Mouse (Mus musculus) brain, embryonic 14.5 days (tissue): ENCODE measurements around the gene B830017H08Rik.

Experiments used
- CTCF ChIP-seq: fragments of 200-500 bp; IDR thresholded peaks from 2 replicates; pipeline ENCODE4 v1.5.1; 2012; ENCODE audit warnings: inconsistent platforms, mild to moderate bottlenecking, moderate library complexity, borderline replicate concordance; ENCODE audit not compliant: insufficient read depth, insufficient read length; ENCODE audit errors: extremely low read depth
- POLR2A ChIP-seq: fragments of 200-500 bp; IDR thresholded peaks from 2 replicates; pipeline ENCODE4 v1.6.1; 2012; ENCODE audit warnings: mild to moderate bottlenecking, inconsistent platforms, borderline replicate concordance; ENCODE audit not compliant: poor library complexity, insufficient read depth, insufficient read length, severe bottlenecking; ENCODE audit errors: extremely low read depth

DNA sequence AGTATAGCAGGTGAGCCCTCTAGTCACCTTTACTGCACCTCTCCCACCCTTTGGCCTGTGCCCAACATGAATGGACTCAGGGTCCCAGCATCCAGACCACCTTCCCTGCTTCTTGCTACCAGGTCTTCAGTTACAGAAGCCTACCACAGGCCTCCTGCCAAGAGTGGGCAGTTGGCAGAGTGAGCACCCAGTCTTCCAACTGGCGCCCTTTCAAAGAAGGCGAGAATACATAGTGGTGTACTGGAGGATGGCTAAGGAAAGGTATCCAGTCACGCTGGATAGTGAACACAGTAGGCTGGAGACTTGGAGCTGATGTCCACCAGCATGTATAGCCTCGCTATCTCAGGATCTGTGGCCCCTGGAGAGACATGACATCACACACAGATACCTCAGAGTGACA, 38.9 kb upstream of the B830017H08Rik start:
- no peak for TF ChIP-seq CTCF
- TF ChIP-seq POLR2A, result no peak
